Mouse (Mus musculus): ENCODE measurements at regions not wholly inside any gene's neighbourhood (a gene's known extent, or its start where the extent isn't known, plus 50 kb on each side); places are given as distances from the start of the nearest gene placed in this dataset.

- TF ChIP-seq GATA1 (IDR thresholded peaks at IDR 0.05; ENCODE audit: borderline replicate concordance, low read length) (no peak), FLI1 (IDR thresholded peaks at IDR 0.05; ENCODE audit: low read length) (no peak)
Observed at GRCm38 (mm10) chr1:186314180-186314579, 197.1 kb upstream of the Lyplal1 start.

Measured in megakaryocyte, embryonic 14.5 days (primary cell).